Comparison of ENCODE assay signal across 9 mouse cellular contexts in the genomic region with DNA sequence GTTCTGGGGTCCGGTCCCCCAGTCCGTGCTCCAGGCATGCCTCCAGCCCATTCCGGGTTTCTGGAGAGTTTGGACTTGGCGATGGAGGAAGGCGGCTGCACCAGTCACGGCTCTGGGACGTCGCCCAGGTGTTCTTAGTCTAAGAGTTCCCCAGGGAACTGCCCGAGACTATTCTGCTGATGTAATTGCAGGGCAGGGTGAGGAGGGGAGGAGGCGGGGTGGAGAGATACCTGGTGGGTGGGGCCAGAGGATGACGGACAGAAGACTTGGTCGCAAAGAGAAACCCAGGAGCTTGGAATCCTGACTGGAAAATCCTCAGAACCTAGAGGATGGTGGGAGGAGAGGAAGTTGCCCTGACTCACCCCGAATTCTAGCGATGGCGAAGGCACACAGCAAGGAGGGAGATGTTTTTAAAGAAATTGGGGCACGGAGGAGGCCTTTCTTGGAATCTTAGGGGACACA. TPM values are rescaled to one million over a fixed set of nuclear protein-coding genes. Genes with fewer than 3 reads are reported as not detected.
DNase-seq lines count a peak whose midpoint lies in the region; ATAC-seq lines count a peak whose summit lies in the region.
"Had no signal": no experiment of that assay in that cellular context is flagged by ENCODE, and none has a peak within 500 bp of the region (broad histone marks: within the 10 kb centered on the region; RNA-seq: fewer than 3 reads in every experiment).

No protein-coding gene starts in this region.

- WGBS in forebrain, embryonic 10.5 days = 3% methylated on average over 16 of the region's 16 CpGs
- 5% methylated on average over 16 of the region's 16 CpGs for WGBS in kidney, embryonic 14.5 days
- WGBS in liver, embryonic 15.5 days (ENCODE audit: insufficient replicate concordance) = 8% methylated on average over 16 of the region's 16 CpGs

- peak overlapping the region; percentile 34; the same call in 1 of the 2 replicates for H3K9ac ChIP-seq in kidney, embryonic 14.5 days (ENCODE audit: low read depth, low read length)
- H3K9ac ChIP-seq in liver, embryonic 15.5 days = no peak overlapping the region

- ATAC-seq in kidney, embryonic 14.5 days (ENCODE audit: low FRiP score, low TSS enrichment) = 0 out of 2 replicates have a peak, but pooled peaks have one; percentile 21
- no peak for ATAC-seq in liver, embryonic 15.5 days (ENCODE audit: insufficient read depth)

- peak overlapping the region; percentile 41 for H3K4me2 ChIP-seq in kidney, embryonic 14.5 days (replicated peaks; ENCODE audit: low read depth, low read length)
- peak overlapping the region; percentile 23; the same call in 1 of the 2 replicates for H3K4me2 ChIP-seq in liver, embryonic 15.5 days

- H3K4me3 ChIP-seq in forebrain, embryonic 10.5 days = peak overlapping the region; percentile 38
- peak overlapping the region; percentile 17; the same call in 1 of the 2 replicates for H3K4me3 ChIP-seq in kidney, embryonic 14.5 days (ENCODE audit: low read length)
- no peak overlapping the region for H3K4me3 ChIP-seq in liver, embryonic 15.5 days (replicated peaks)
- H3K4me3 ChIP-seq: heart, adult 2 months had no signal

- H3K4me1 ChIP-seq in forebrain, embryonic 10.5 days = peaks cover 24% of the 10 kb centered on the region
- 0 out of 2 replicates have a peak, but pooled peaks cover 5% of the 10 kb centered on the region for H3K4me1 ChIP-seq in kidney, embryonic 14.5 days (ENCODE audit: control insufficient read depth, insufficient read depth, low read length)
- H3K4me1 ChIP-seq in liver, embryonic 15.5 days (replicated peaks) = peaks cover 2% of the 10 kb centered on the region; the same call in 1 of the 2 replicates

- no peaks in the 10 kb centered on the region for H3K9me3 ChIP-seq in forebrain, embryonic 10.5 days
- H3K9me3 ChIP-seq in kidney, embryonic 14.5 days (ENCODE audit: control insufficient read depth, low read length) = no peaks in the 10 kb centered on the region
- H3K9me3 ChIP-seq in liver, embryonic 15.5 days (replicated peaks) = no peaks in the 10 kb centered on the region

- peak; percentile 22 to 45 for DNase-seq in cerebellum, adult 18-20 months
- DNase-seq in cerebellum, postnatal 4 days (ENCODE audit: low spot score in 2 of 2) = no peak
- DNase-seq in B cell, adult 2 months = peak; percentile 24 to 29
- no peak for DNase-seq in forebrain, embryonic 10.5 days (ENCODE audit: extremely low spot score, low spot score)
- peak; percentile 64 to 65 for DNase-seq in right cerebral cortex, adult 2 months (ENCODE audit: low spot score in 2 of 2)
- no peak for DNase-seq in spleen, adult 18-20 months

- no peak overlapping the region for H3K27ac ChIP-seq in forebrain, embryonic 10.5 days
- no peak overlapping the region for H3K27ac ChIP-seq in kidney, embryonic 14.5 days (ENCODE audit: low read depth, low read length)
- no peak overlapping the region for H3K27ac ChIP-seq in liver, embryonic 15.5 days (replicated peaks)
- H3K27ac ChIP-seq: heart, adult 2 months had no signal

- H3K36me3 ChIP-seq in forebrain, embryonic 10.5 days (replicated peaks) = no peaks in the 10 kb centered on the region
- H3K36me3 ChIP-seq in kidney, embryonic 14.5 days (ENCODE audit: control insufficient read depth, insufficient read depth, low read length) = no peaks in the 10 kb centered on the region
- H3K36me3 ChIP-seq in liver, embryonic 15.5 days (replicated peaks) = no peaks in the 10 kb centered on the region

- H3K27me3 ChIP-seq in forebrain, embryonic 10.5 days (ENCODE audit: poor library complexity, severe bottlenecking) = peaks cover 31% of the 10 kb centered on the region
- 0 out of 2 replicates have a peak, but pooled peaks cover 5% of the 10 kb centered on the region for H3K27me3 ChIP-seq in kidney, embryonic 14.5 days (ENCODE audit: control insufficient read depth, insufficient read depth, low read length)
- H3K27me3 ChIP-seq in liver, embryonic 15.5 days = peaks cover 16% of the 10 kb centered on the region

RNA-seq across cellular contexts. Expression of a gene that starts 22.2 kb away (rescaled TPM):
- polyA plus RNA-seq in forebrain, embryonic 10.5 days (2016; fragmentation: Nextera tagmentation; extraction: Ambion mirVana) = not detected in 2 replicates
- polyA plus RNA-seq in kidney, embryonic 14.5 days (2014; fragmentation: Nextera tagmentation; extraction: Ambion mirVana) = not detected in 2 replicates
- polyA plus RNA-seq in liver, embryonic 15.5 days (2015; fragmentation: Nextera tagmentation; extraction: Ambion mirVana) = not detected in 2 replicates
- polyA plus RNA-seq: heart, adult 2 months had no signal

RNA-seq across cellular contexts. Expression of a gene that starts 34.6 kb away (rescaled TPM):
- polyA plus RNA-seq in forebrain, embryonic 10.5 days (2016; fragmentation: Nextera tagmentation; extraction: Ambion mirVana) = not detected in 2 replicates
- not detected in 2 replicates for polyA plus RNA-seq in kidney, embryonic 14.5 days (2014; fragmentation: Nextera tagmentation; extraction: Ambion mirVana)
- polyA plus RNA-seq in liver, embryonic 15.5 days (2015; fragmentation: Nextera tagmentation; extraction: Ambion mirVana) = not detected in 2 replicates
- polyA plus RNA-seq: heart, adult 2 months had no signal

RNA-seq across cellular contexts. Expression of a gene that starts 36.3 kb away (rescaled TPM):
- polyA plus RNA-seq in forebrain, embryonic 10.5 days (2016; fragmentation: Nextera tagmentation; extraction: Ambion mirVana) = 3.0 and 3.4 TPM in 2 replicates
- polyA plus RNA-seq in kidney, embryonic 14.5 days (2014; fragmentation: Nextera tagmentation; extraction: Ambion mirVana) = 3.2 and 4.9 TPM in 2 replicates
- 0.09 and 0.20 TPM in 2 replicates for polyA plus RNA-seq in liver, embryonic 15.5 days (2015; fragmentation: Nextera tagmentation; extraction: Ambion mirVana)

RNA-seq across cellular contexts. Expression of a gene that starts 50.8 kb away (rescaled TPM):
- polyA plus RNA-seq in forebrain, embryonic 10.5 days (2016; fragmentation: Nextera tagmentation; extraction: Ambion mirVana) = 8.0 and 8.3 TPM in 2 replicates
- polyA plus RNA-seq in kidney, embryonic 14.5 days (2014; fragmentation: Nextera tagmentation; extraction: Ambion mirVana) = 11.8 and 17.9 TPM in 2 replicates
- polyA plus RNA-seq in liver, embryonic 15.5 days (2015; fragmentation: Nextera tagmentation; extraction: Ambion mirVana) = 32.4 and 35.6 TPM in 2 replicates

RNA-seq across cellular contexts. Expression of a gene that starts 52.6 kb away (rescaled TPM):
- polyA plus RNA-seq in forebrain, embryonic 10.5 days (2016; fragmentation: Nextera tagmentation; extraction: Ambion mirVana) = not detected in 2 replicates
- polyA plus RNA-seq in kidney, embryonic 14.5 days (2014; fragmentation: Nextera tagmentation; extraction: Ambion mirVana) = not detected in 2 replicates
- 0.68 TPM in 1 of 2 replicates, not detected in the other for polyA plus RNA-seq in liver, embryonic 15.5 days (2015; fragmentation: Nextera tagmentation; extraction: Ambion mirVana)
- polyA plus RNA-seq: heart, adult 2 months had no signal

Comparison
In these comparisons a context has a peak if more than half of its experiments do, and no peak if none do; other contexts are left out.
1. DNase-seq: peak in cerebellum, adult 18-20 months (2 of 2), B cell, adult 2 months (2 of 2) and right cerebral cortex, adult 2 months (2 of 2); none in cerebellum, postnatal 4 days (0 of 2), forebrain, embryonic 10.5 days (single experiment) and spleen, adult 18-20 months (0 of 2).